Mouse (Mus musculus) embryonic facial prominence, embryonic 12.5 days (tissue): ENCODE measurements around the gene Vmn2r55. TPM values are rescaled to one million over a fixed set of nuclear protein-coding genes. Genes with fewer than 3 reads are reported as not detected.
"Not testable (repeated sequence)": the region's sequence is repeated elsewhere in the genome, so short reads cannot be mapped to it uniquely, and the experiment has no call there.

ENCODE experiments used
- ATAC-seq: fragments of 200-750 bp; cut with Nextera tagmentation; 2 replicates; pipeline ENCODE4 v1.8.0; 2017; ENCODE audit not compliant: insufficient number of reproducible peaks, insufficient read depth, low FRiP score, low TSS enrichment
- H3K27ac ChIP-seq: fragments of 300-500 bp; sonication (generic); 2 replicates; pipeline ENCODE4 v1.5.1; 2016; ENCODE audit warnings: mild to moderate bottlenecking
- H3K27me3 ChIP-seq: fragments of 300-500 bp; sonication (generic); 2 replicates; pipeline ENCODE4 v1.6.1; 2016; ENCODE audit warnings: mild to moderate bottlenecking, moderate library complexity
- H3K36me3 ChIP-seq: fragments of 300-500 bp; sonication (generic); 2 replicates; pipeline ENCODE4 v1.6.1; 2016; ENCODE audit warnings: mild to moderate bottlenecking
- H3K4me1 ChIP-seq: fragments of 300-500 bp; sonication (generic); 2 replicates; pipeline ENCODE4 v1.6.1; 2016
- H3K4me2 ChIP-seq: fragments of 300-500 bp; sonication (generic); replicated peaks from 2 replicates; pipeline ENCODE4 v1.6.1; 2016; ENCODE audit warnings: mild to moderate bottlenecking, moderate library complexity
- H3K4me3 ChIP-seq: fragments of 300-500 bp; sonication (generic); 2 replicates; pipeline ENCODE4 v1.5.1; 2016; ENCODE audit warnings: mild to moderate bottlenecking
- H3K9ac ChIP-seq: fragments of 300-500 bp; sonication (generic); 2 replicates; pipeline ENCODE4 v1.6.1; 2016; ENCODE audit warnings: mild to moderate bottlenecking, moderate library complexity
- H3K9me3 ChIP-seq: fragments of 300-500 bp; sonication (generic); 2 replicates; pipeline ENCODE4 v1.6.1; 2016; ENCODE audit warnings: mild to moderate bottlenecking, moderate library complexity
- WGBS: fragments of 180-500 bp; shearing (Covaris S2); methylation state at CpG from one replicate; pipeline ENCODE4 v1.1.7; 2016; 5-methylcytosine and 5-hydroxymethylcytosine counted together
- polyA plus RNA-seq: library from polyadenylated mRNA; unstranded; fragments of >200 nt; fragmentation: Nextera tagmentation; extraction: Ambion mirVana; gene quantifications from 2 replicates; pipeline ENCODE4 v1.2.1, GENCODE M21; 2016

Vmn2r55 gene
- polyA plus RNA-seq = not detected in 2 replicates

DNA sequence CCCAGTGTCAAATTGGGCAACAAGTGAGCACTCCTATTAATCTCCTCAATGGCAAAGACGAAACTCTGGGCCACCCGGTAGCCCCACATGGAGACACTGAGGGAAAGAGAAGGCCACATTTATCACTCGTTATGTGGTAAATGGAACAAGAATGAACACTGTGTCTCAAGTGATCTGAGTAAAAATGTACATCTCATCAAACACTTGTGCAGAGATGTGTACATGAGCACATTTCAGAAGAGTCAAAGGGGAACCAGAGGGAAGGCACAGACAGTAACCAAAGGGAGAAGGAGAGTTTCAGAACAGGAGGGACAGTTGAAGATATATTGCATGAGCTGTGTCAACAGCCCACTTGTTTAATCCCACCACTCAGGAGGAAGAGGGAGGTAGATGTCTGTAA lies at the start of gene Vmn2r55:
Vmn2r55 (minus strand) TSS at position 101 of the 400 bp plus-strand sequence.
- not testable (repeated sequence) for ATAC-seq, H3K27me3 ChIP-seq, H3K9me3 ChIP-seq, H3K9ac ChIP-seq, H3K4me1 ChIP-seq, H3K4me3 ChIP-seq, H3K27ac ChIP-seq, H3K36me3 ChIP-seq, H3K4me2 ChIP-seq
- WGBS = 81% methylated on average over 3 of the region's 3 CpGs

DNA sequence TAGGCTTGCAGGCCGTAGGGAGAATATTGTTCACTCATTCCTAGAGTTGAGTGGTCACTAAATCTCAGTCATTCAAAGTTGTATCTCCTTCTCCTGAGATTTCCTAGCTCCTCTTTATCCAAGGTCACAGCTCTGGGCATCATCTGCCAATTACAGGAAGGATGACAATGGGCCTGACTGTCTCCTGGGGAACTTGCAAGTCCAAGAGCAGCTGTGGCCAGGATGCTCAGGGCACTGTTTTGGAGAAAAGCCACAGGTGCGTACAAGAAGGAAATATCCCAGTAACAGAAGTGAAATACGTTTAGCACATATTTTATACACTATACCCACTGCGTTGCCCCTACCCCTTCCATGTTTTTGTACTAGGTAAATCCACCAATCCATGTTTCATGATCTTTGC lies 44.6 kb downstream of the Vmn2r55 start, which contains the start of gene Vmn2r54:
Vmn2r54 (minus strand) TSS at position 101 of the 400 bp plus-strand sequence.
- H3K36me3 ChIP-seq = not testable (repeated sequence)

GRCm38 (mm10) chr7:12608688-12609087 lies 76.1 kb downstream of the Vmn2r55 start, which contains the start of gene Vmn2r53:
Vmn2r53 (minus strand) TSS chr7:12608788.
- no peak for ATAC-seq
- Histone ChIP-seq H3K4me1 (no peaks in the 10 kb centered on the region), H3K36me3 (no peaks in the 10 kb centered on the region), H3K27me3 (no peaks in the 10 kb centered on the region), H3K27ac (no peak within 1 kb of the TSS), H3K9me3 (peaks cover 10% of the 10 kb centered on the region; the same call in 1 of the 2 replicates), H3K4me3 (no peak within 1 kb of the TSS), H3K9ac (no peak within 1 kb of the TSS), H3K4me2 (no peak within 1 kb of the TSS)

More for the DNA sequence above, 44.6 kb downstream of the Vmn2r55 start, which contains the start of gene Vmn2r54:
- not testable (repeated sequence) for H3K4me2 ChIP-seq, H3K4me1 ChIP-seq, H3K9ac ChIP-seq, H3K27ac ChIP-seq, ATAC-seq, H3K4me3 ChIP-seq, H3K9me3 ChIP-seq, H3K27me3 ChIP-seq
- WGBS = 78% methylated on average over 3 of the region's 4 CpGs

Other genes starting within 250 kb of the Vmn2r55 start
- 36.1 and 38.2 TPM in 2 replicates for gene Zfp606, start 206.7 kb downstream of the Vmn2r55 start, polyA plus RNA-seq
- gene 2900092C05Rik, start 172.5 kb downstream of the Vmn2r55 start, polyA plus RNA-seq = not detected in 2 replicates
- not detected in 2 replicates for gene Vmn2r53, start 76.2 kb downstream of the Vmn2r55 start, polyA plus RNA-seq
- gene Vmn2r54, start 44.7 kb downstream of the Vmn2r55 start, polyA plus RNA-seq = not detected in 2 replicates
- not detected in 2 replicates for gene Vmn2r56, start 50.0 kb upstream of the Vmn2r55 start, polyA plus RNA-seq
- 17.4 and 19.4 TPM in 2 replicates for gene Zscan18, start 118.6 kb upstream of the Vmn2r55 start, polyA plus RNA-seq
- 19.8 TPM in 2 replicates for gene Zfp329, start 133.9 kb upstream of the Vmn2r55 start, polyA plus RNA-seq
- gene Zfp110, start 149.8 kb upstream of the Vmn2r55 start, polyA plus RNA-seq = 39.5 and 41.3 TPM in 2 replicates
- 5.4 and 5.9 TPM in 2 replicates for gene Zfp128, start 196.2 kb upstream of the Vmn2r55 start, polyA plus RNA-seq
- gene Zscan22, start 212.8 kb upstream of the Vmn2r55 start, polyA plus RNA-seq = 16.8 and 18.2 TPM in 2 replicates
- gene Rps5, start 237.3 kb upstream of the Vmn2r55 start, polyA plus RNA-seq = 833 and 862 TPM in 2 replicates
- 0.95 and 1.0 TPM in 2 replicates for gene Rnf225, start 242.4 kb upstream of the Vmn2r55 start, polyA plus RNA-seq